Mouse (Mus musculus) bone marrow, adult 2 months (tissue): ENCODE measurements around the gene H2-DMb1. TPM values are rescaled to one million over a fixed set of nuclear protein-coding genes. Genes with fewer than 3 reads are reported as not detected.

ENCODE experiments used
- H3K27ac ChIP-seq: fragments of 200-500 bp; 2 replicates; pipeline ENCODE4 v1.5.1; 2012; ENCODE audit warnings: low read depth, mild to moderate bottlenecking, control low read depth, inconsistent platforms, low read length; ENCODE audit not compliant: control insufficient read depth, poor library complexity, insufficient read depth
- H3K4me1 ChIP-seq: fragments of 200-500 bp; 2 replicates; pipeline ENCODE4 v1.6.1; 2011; ENCODE audit warnings: low read length; ENCODE audit not compliant: control insufficient read depth, insufficient read depth
- H3K4me3 ChIP-seq: fragments of 200-500 bp; replicated peaks from 2 replicates; pipeline ENCODE3; 2011; ENCODE audit warnings: mild to moderate bottlenecking, low read depth, low read length, control low read depth; ENCODE audit not compliant: control insufficient read depth
- CTCF ChIP-seq: fragments of 200-500 bp; IDR thresholded peaks from 2 replicates; pipeline ENCODE4 v1.5.1; 2011; ENCODE audit warnings: low read length, control low read depth; ENCODE audit not compliant: control insufficient read depth, insufficient read depth
- POLR2A ChIP-seq: fragments of 200-500 bp; IDR thresholded peaks from 2 replicates; pipeline ENCODE4 v1.6.1; 2011; ENCODE audit warnings: low read depth, mild to moderate bottlenecking, control low read depth, low read length, borderline replicate concordance; ENCODE audit not compliant: control insufficient read depth
- WGBS: fragments of 180-500 bp; shearing (Covaris S2); methylation state at CpG from one replicate; pipeline ENCODE4 v1.1.7; 2018; 5-methylcytosine and 5-hydroxymethylcytosine counted together
- polyA plus RNA-seq: library from polyadenylated mRNA; stranded (reverse); fragments of >200 nt; gene quantifications from 2 replicates; pipeline ENCODE4 v1.2.4, GENCODE M21; 2011; ENCODE audit warnings: low replicate concordance; ENCODE audit not compliant: missing spikeins, insufficient read depth, insufficient read length

The H2-DMb1 gene
- polyA plus RNA-seq, 1 experiment: 59.8 TPM

DNA sequence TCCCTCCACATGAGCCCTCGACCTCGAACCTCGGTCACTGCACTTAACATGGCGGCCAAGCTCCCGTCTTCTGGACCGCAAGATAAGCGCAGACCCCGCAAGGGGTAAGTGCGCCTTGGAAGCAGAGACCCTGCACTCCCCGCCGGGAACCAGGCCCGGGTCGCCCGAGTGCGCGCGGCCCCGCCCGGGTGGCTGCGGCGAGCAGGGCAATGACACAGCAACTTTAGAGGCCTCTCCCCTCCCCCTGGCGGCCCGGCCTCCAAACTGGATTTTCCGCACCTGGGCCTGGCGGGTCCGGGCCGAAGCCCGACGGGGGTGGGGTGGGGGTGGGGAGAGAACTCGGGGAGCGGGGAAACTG is 32.1 kb upstream of the H2-DMb1 start:
- under 1% methylated on average over 31 of the region's 31 CpGs for WGBS
- peak; percentile 90; the same call in 1 of the 2 replicates for TF ChIP-seq POLR2A
- TF ChIP-seq CTCF: peak; percentile 17; the same call in 1 of the 2 replicates
- Histone ChIP-seq H3K27ac (peak overlapping the region; percentile 99), H3K4me1 (peaks cover 4% of the 10 kb centered on the region; the same call in 1 of the 2 replicates), H3K4me3 (peak overlapping the region; percentile 88)

DNA sequence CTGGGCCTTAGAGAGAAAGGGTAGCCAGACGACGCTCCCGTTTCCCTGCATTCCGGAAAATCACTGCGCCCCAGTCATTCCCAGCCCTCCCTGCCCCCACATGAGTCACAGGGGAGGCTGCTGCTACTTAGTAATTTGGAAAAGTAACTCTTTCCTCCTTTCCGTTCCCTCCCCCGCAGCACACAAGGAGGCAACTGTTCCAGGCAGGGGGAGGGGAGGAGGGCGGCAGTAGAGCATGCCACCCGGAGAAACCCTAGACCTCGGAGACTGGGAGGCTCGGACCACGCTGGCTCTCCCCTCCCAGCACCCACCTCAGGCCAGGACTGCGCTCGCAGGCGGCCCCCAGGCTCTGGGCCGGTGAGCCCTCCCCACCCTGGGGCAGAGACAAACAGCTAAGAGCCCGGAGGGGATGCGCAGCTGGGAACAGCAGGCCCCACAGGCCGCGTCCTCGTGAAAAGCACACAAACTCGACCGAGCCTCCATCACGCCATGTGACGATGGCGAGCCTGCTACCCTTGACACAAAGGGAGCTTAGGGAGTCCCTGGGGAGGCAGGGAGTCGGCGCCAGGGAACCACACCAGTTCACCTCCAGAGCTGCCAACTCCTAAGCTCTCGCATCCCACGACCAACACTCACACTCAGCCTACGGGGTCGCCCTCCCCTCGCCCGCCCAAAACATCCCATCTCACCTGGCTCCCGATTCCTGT is 31.5 kb upstream of the H2-DMb1 start:
- peaks cover 4% of the 10 kb centered on the region; the same call in 1 of the 2 replicates for H3K4me1 ChIP-seq
- H3K27ac ChIP-seq: peak overlapping the region; percentile 95
- peak; percentile 21; the same call in 1 of the 2 replicates for TF ChIP-seq POLR2A
- no peak for TF ChIP-seq CTCF
- under 1% methylated on average over 34 of the region's 35 CpGs for WGBS
- peak overlapping the region; percentile 88 for H3K4me3 ChIP-seq

DNA sequence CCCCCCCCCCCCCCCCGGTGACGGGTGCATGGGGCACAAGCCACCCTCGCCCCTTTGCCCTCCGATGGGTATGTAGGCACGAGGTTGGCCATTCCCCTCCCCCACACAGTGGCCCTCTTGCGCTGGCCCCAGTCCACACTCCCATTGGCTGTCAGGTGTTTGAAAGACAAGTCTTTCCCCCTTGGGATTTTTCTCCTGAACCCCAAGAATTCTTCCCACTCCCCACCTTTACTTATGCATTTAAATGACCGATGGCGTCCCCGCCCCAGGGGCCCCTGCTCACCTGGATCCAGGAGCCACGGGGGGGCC is 31.0 kb upstream of the H2-DMb1 start:
- Histone ChIP-seq H3K27ac (peak overlapping the region; percentile 95), H3K4me1 (peaks cover 4% of the 10 kb centered on the region; the same call in 1 of the 2 replicates), H3K4me3 (peak overlapping the region; percentile 88)
- 3% methylated on average over 10 of the region's 10 CpGs for WGBS
- no peak for TF ChIP-seq CTCF
- 0 out of 2 replicates have a peak, but pooled peaks have one; percentile 3 for TF ChIP-seq POLR2A

DNA sequence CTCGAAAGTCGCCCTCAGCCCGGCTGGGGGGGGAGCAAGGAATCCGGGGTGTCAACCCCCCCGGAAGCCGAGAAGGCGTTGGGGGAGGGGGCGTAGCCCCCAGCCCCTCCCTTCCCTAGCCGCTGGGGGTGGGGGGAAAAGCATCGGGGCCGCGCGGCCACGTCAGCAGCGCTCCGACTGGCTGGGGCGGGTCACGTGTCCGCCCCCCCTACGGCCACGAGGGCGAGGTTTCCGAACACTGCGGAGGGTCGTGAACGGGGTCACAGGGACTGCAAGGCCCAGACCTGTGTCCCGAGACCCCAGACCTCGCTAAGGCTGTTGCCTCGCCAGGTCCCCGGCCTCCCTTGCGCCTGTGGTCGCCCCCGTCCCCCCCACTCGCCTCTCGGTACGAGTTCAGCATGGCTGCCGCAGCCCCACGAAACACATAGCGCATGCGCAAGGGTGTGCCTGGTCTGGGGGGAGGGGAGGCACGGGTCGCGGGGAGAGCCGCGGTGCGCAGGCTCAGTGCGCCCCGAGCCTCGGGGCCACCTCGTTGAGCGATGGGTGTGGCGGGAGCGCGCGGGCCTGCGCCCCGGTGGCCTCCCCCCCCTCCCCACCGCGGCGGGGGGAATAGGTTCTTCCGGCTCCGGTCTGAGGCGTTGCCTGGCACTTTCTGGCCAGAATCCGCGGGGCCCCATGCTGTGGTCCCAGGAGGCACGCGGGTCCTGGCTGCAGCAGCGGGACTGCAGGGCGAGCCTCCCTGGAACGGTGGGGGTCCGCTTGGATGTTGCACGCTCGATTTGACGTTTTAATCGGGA is 30.5 kb upstream of the H2-DMb1 start, which contains the start of gene Brd2:
Gene Brd2 (minus strand): TSS at position 447 of the 797 bp plus-strand sequence.
- Histone ChIP-seq H3K4me3 (peak within 1 kb of the TSS; percentile 88), H3K4me1 (peaks cover 6% of the 10 kb centered on the region; the same call in 1 of the 2 replicates), H3K27ac (peak within 1 kb of the TSS; percentile 95)
- TF ChIP-seq CTCF: no peak
- peak; percentile 51; the same call in 1 of the 2 replicates for TF ChIP-seq POLR2A
- WGBS: under 1% methylated on average over 74 of the region's 75 CpGs

DNA sequence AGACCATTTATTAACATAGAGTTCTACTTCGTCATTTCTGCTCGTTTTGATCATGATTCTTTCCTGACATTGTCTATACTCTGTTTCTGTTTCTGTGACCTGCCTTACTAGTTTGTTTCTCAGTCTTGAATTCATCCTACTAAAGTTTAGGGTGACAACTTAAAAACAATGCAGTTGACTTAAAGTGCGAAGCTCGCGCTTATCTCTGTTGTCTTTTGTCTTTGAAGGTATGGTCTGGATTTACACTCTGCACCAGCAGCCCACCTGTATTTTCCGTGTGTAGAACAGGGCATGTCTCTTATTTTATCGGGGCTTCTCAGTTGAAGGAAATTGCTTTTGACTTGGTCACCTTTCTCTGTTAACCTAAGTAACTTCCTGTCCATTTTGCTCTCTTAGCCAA is 29.8 kb upstream of the H2-DMb1 start:
- WGBS: 0% methylated on average over 7 of the region's 7 CpGs
- peaks cover 8% of the 10 kb centered on the region; the same call in 1 of the 2 replicates for H3K4me1 ChIP-seq
- no peak for TF ChIP-seq CTCF
- TF ChIP-seq POLR2A: no peak

DNA sequence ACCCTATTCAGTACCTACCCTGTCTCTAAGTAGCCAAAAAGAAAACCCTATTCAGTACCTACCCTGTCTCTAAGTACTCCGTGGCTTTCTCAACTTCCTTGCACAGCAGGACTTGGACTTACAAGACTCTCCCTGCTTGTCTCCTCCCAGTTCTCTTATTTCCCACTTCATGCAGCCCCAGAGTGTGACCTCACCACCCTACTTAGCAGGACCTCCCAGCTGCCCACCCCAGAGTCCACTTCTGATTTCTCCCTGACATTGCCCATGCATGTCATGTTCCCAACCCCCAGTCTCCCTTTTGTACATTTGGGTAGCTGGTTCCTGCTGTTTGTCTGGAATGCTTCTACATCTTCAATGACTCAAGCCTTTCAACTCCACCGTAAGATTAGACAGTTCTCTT is 29.4 kb upstream of the H2-DMb1 start:
- H3K4me3 ChIP-seq: peak overlapping the region; percentile 52
- H3K27ac ChIP-seq: peak overlapping the region; percentile 13; the same call in 1 of the 2 replicates
- TF ChIP-seq CTCF (no peak), POLR2A (no peak)
- peaks cover 8% of the 10 kb centered on the region; the same call in 1 of the 2 replicates for H3K4me1 ChIP-seq
- WGBS: 9% methylated on average over 2 of the region's 2 CpGs

More for the DNA sequence above, 29.8 kb upstream of the H2-DMb1 start:
- peak overlapping the region; percentile 88 for H3K4me3 ChIP-seq
- H3K27ac ChIP-seq: no peak overlapping the region

DNA sequence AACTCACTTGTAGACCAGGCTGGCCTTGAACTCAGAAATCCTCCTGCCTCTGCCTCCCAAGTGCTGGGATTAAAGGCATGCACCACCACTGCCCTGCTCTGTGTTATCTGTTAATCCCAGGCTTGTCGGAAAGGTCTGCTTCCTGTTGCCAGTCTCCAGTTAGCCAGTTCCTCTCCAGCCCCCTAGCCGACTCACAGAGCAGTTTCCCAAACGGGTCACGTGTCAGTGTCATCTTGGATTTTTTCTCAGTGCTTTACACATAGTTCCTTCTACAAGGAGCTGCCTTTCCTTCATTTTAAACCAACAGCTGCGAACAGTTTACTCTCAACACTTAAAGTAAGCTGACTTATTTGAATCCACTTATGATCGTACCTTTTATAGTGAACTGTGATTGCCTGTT is 28.2 kb upstream of the H2-DMb1 start:
- Histone ChIP-seq H3K27ac (no peak overlapping the region), H3K4me1 (peaks cover 12% of the 10 kb centered on the region; the same call in 1 of the 2 replicates), H3K4me3 (no peak overlapping the region)
- no peak for TF ChIP-seq CTCF
- no peak for TF ChIP-seq POLR2A
- WGBS: 13% methylated on average over 6 of the region's 6 CpGs

DNA sequence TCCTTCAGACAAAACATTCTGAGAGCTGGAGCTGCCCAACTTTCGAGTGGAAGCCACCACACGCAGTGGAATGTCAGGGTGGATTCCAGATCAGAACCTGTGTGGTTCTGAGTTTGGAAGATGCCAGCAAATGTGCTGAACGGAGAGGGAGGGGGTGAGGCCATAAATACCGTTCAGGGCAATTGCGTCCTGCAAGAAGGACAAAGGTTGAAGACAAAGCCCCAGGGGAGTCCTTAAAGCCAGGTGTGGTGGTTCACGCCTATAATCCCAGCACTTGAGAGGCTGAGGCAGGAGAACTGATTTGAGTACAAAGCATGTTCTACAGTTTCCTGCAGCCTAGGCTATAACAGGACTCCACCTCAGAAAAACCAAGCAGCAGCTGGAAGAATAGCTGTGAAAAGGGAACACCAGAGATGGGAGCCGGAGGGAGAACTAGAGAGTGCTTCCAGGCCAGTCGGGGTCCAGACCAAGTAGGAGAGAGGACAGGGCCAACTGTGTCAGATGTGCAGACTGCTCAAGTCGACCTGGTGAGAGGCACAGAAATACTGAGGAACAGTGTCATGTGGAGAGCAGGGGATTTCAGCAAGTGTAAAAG is 25.9 kb upstream of the H2-DMb1 start:
- 68% methylated on average over 9 of the region's 9 CpGs for WGBS
- Histone ChIP-seq H3K4me3 (no peak overlapping the region), H3K4me1 (peaks cover 14% of the 10 kb centered on the region; the same call in 1 of the 2 replicates), H3K27ac (peak overlapping the region; percentile 7; the same call in 1 of the 2 replicates)
- TF ChIP-seq CTCF: no peak
- TF ChIP-seq POLR2A: no peak
